Mouse (Mus musculus): ENCODE data around the gene Cdkl5. TPM values are rescaled to one million over a fixed set of nuclear protein-coding genes. Genes with fewer than 3 reads are reported as not detected.
"Not testable (repeated sequence)": the region's sequence is repeated elsewhere in the genome, so short reads cannot be mapped to it uniquely, and the experiment has no call there.

The Cdkl5 gene
- polyA plus RNA-seq, 1 experiment from 2014 or later: 3.6 TPM

DNA sequence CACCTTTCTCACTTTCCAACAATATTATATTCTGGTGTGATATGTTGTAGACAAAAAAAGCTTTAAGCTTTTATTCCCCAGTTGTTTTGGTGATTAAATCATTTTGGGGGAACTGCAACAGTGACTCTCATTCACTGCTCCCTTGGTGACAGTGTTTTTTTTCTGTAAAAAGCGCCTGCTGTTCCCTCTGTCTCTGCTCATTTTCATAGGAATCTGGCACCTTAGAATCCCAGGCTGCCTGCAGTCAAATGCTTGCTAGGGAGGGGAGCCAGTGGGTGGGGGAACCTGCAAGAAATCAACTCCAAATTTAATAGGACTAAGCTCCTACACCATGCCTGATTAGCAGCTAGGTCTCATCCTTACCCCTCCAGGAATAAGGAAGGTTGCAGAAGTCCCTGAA lies 221.5 kb downstream of the Cdkl5 start:
- H3K27me3 ChIP-seq: peaks cover 55% of the 10 kb centered on the region
- no peaks in the 10 kb centered on the region for H3K4me1 ChIP-seq
- ATAC-seq (ENCODE audit: low FRiP score, low read depth): no peak
- no peak overlapping the region for H3K9ac ChIP-seq (replicated peaks)
- no peak overlapping the region for H3K4me2 ChIP-seq (replicated peaks)
- H3K4me3 ChIP-seq: no peak overlapping the region
- WGBS: 8% methylated on average over 1 of the region's 1 CpGs
- H3K27ac ChIP-seq (replicated peaks): no peak overlapping the region
- no peaks in the 10 kb centered on the region for H3K9me3 ChIP-seq
- H3K36me3 ChIP-seq: no peaks in the 10 kb centered on the region

DNA sequence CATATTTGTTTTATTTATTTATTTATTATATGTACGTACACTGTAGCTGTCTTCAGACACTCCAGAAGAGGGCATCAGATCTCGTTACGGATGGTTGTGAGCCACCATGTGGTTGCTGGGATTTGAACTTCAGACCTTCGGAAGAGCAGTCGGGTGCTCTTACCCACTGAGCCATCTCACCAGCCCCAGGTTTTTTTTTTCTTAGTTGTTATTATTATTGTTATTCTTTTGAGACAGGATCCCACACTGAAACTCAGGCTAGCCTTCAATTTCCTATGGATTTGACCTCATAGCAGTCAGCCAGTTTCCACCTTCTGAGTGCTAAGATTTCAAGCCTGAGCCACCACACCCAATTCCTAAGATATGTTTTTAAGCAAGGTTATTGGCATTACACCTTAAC lies 224.9 kb downstream of the Cdkl5 start:
- not testable (repeated sequence) for H3K9ac ChIP-seq (replicated peaks); ATAC-seq (ENCODE audit: low FRiP score, low read depth); H3K4me3 ChIP-seq; H3K4me1 ChIP-seq; H3K36me3 ChIP-seq; H3K4me2 ChIP-seq (replicated peaks); H3K9me3 ChIP-seq; H3K27ac ChIP-seq (replicated peaks)
- WGBS: 88% methylated on average over 5 of the region's 5 CpGs
- peaks cover 51% of the 10 kb centered on the region for H3K27me3 ChIP-seq

- WGBS: 86% methylated on average over 2 of the region's 2 CpGs
- Histone ChIP-seq H3K27ac (replicated peaks) (no peak within 1 kb of the TSS), H3K4me1 (no peaks in the 10 kb centered on the region), H3K27me3 (peaks cover 45% of the 10 kb centered on the region), H3K4me2 (replicated peaks) (peak within 1 kb of the TSS; percentile 41), H3K9me3 (no peaks in the 10 kb centered on the region), H3K36me3 (no peaks in the 10 kb centered on the region), H3K9ac (replicated peaks) (no peak within 1 kb of the TSS), H3K4me3 (no peak within 1 kb of the TSS)
- no peak for ATAC-seq (ENCODE audit: low FRiP score, low read depth)
Measured at GRCm38 (mm10) chrX:160767713-160768112, 226.8 kb downstream of the Cdkl5 start, which contains the start of gene Rs1. Rs1 (plus strand) TSS chrX:160768013.

GRCm38 (mm10) chrX:160766233-160766616 lies 228.3 kb downstream of the Cdkl5 start:
- ATAC-seq (ENCODE audit: low FRiP score, low read depth): peak; percentile 85
- no peaks in the 10 kb centered on the region for H3K36me3 ChIP-seq
- no peak overlapping the region for H3K27ac ChIP-seq (replicated peaks)
- 33% methylated on average over 15 of the region's 15 CpGs for WGBS
- peaks cover 48% of the 10 kb centered on the region for H3K27me3 ChIP-seq
- H3K4me3 ChIP-seq: peak overlapping the region; percentile 46
- H3K9ac ChIP-seq (replicated peaks): no peak overlapping the region
- peak overlapping the region; percentile 41 for H3K4me2 ChIP-seq (replicated peaks)
- H3K4me1 ChIP-seq: no peaks in the 10 kb centered on the region
- no peaks in the 10 kb centered on the region for H3K9me3 ChIP-seq

DNA sequence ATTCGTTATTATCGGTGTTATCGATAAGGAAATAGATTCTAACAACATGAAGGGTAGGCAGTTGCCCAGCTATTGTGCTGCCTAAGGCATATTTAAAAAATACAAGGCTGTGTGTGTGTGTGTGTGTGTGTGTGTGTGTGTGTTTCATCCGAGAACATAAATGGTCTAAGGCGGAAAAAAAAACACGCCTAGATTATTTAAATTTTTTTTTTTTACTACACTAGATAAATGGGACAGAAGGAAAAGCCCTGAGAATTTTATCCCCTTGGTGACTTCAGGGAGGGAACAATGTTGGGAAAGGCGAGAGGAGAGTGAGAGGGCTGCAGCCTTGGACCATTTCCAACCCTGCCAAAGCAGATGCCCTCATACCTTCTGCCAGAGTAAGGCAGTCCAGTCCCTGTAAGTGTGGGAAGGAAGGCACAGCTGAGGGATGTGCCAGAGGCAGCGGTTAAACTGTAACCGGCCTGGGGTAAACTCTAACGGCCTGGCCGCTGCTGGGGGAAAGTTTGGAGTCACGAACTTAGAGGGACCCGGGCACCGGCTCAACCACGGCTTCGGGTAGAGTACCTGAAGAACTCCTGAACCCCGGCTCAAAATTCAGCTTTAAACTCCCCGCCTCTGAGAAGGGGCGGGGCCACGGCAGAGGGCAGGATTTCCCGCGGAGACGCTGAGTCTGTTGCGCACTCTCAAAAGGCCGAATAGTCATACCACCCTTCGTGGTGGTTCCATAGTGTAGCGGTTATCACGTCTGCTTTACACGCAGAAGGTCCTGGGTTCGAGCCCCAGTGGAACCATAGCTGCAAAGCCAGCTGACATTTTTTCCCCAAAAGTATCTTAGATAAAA lies 228.9 kb downstream of the Cdkl5 start:
- H3K4me3 ChIP-seq: peak overlapping the region; percentile 46
- WGBS: 31% methylated on average over 30 of the region's 30 CpGs
- no peak overlapping the region for H3K9ac ChIP-seq (replicated peaks)
- no peak overlapping the region for H3K27ac ChIP-seq (replicated peaks)
- H3K9me3 ChIP-seq: no peaks in the 10 kb centered on the region
- H3K4me2 ChIP-seq (replicated peaks): peak overlapping the region; percentile 41
- no peaks in the 10 kb centered on the region for H3K36me3 ChIP-seq
- peak; percentile 96 for ATAC-seq (ENCODE audit: low FRiP score, low read depth)
- H3K27me3 ChIP-seq: peaks cover 45% of the 10 kb centered on the region; the same call in 1 of the 2 replicates
- H3K4me1 ChIP-seq: no peaks in the 10 kb centered on the region

- Histone ChIP-seq H3K9me3 (no peaks in the 10 kb centered on the region), H3K4me1 (no peaks in the 10 kb centered on the region), H3K36me3 (no peaks in the 10 kb centered on the region), H3K27ac (replicated peaks) (no peak overlapping the region), H3K9ac (replicated peaks) (no peak overlapping the region), H3K4me3 (no peak overlapping the region), H3K4me2 (replicated peaks) (no peak overlapping the region), H3K27me3 (peaks cover 32% of the 10 kb centered on the region)
- 96% methylated on average over 8 of the region's 8 CpGs for WGBS
- no peak for ATAC-seq (ENCODE audit: low FRiP score, low read depth)
Measured at GRCm38 (mm10) chrX:160750808-160751207, 243.7 kb downstream of the Cdkl5 start.

DNA sequence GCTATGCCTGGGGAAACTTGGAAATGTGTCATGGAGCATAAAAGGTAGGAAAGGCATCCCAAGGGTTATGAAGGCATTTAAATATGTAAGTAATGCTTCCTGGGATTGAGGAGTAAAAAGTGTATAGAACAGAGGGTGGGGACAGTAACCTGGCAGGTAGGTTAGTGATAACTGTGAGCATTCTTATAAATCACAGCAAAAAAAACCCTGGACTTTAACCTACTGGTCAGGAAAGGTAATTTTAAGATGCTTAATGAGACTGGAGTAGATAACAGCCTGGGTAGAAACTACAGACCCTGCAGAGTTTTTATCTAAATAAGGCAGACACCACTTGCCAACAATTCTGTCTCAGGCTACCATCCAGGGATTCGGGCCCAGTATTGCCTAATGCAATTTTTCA lies 245.9 kb downstream of the Cdkl5 start:
- Histone ChIP-seq H3K4me2 (replicated peaks) (no peak overlapping the region), H3K9ac (replicated peaks) (no peak overlapping the region), H3K9me3 (no peaks in the 10 kb centered on the region), H3K27me3 (peaks cover 20% of the 10 kb centered on the region), H3K4me3 (no peak overlapping the region), H3K4me1 (no peaks in the 10 kb centered on the region), H3K27ac (replicated peaks) (no peak overlapping the region), H3K36me3 (no peaks in the 10 kb centered on the region)
- ATAC-seq (ENCODE audit: low FRiP score, low read depth): no peak
- WGBS: 79% methylated on average over 1 of the region's 1 CpGs

GRCm38 (mm10) chrX:160745399-160745798 lies 249.1 kb downstream of the Cdkl5 start:
- H3K36me3 ChIP-seq: no peaks in the 10 kb centered on the region
- ATAC-seq (ENCODE audit: low FRiP score, low read depth): no peak
- H3K4me3 ChIP-seq: no peak overlapping the region
- no peak overlapping the region for H3K27ac ChIP-seq (replicated peaks)
- H3K4me2 ChIP-seq (replicated peaks): no peak overlapping the region
- H3K4me1 ChIP-seq: no peaks in the 10 kb centered on the region
- 97% methylated on average over 1 of the region's 1 CpGs for WGBS
- H3K9me3 ChIP-seq: no peaks in the 10 kb centered on the region
- no peak overlapping the region for H3K9ac ChIP-seq (replicated peaks)
- H3K27me3 ChIP-seq: peaks cover 11% of the 10 kb centered on the region

- no peak for ATAC-seq (ENCODE audit: low FRiP score, low read depth)
- no peak within 1 kb of the TSS for H3K4me3 ChIP-seq
- WGBS: 82% methylated on average over 5 of the region's 5 CpGs
- H3K36me3 ChIP-seq: no peaks in the 10 kb centered on the region
- H3K4me2 ChIP-seq (replicated peaks): no peak within 1 kb of the TSS
- no peak within 1 kb of the TSS for H3K27ac ChIP-seq (replicated peaks)
- H3K9me3 ChIP-seq: no peaks in the 10 kb centered on the region
- H3K4me1 ChIP-seq: no peaks in the 10 kb centered on the region
- H3K9ac ChIP-seq (replicated peaks): no peak within 1 kb of the TSS
- peaks cover 26% of the 10 kb centered on the region for H3K27me3 ChIP-seq
Measured at GRCm38 (mm10) chrX:160735650-160736049, 258.9 kb downstream of the Cdkl5 start, which contains the start of gene Ppef1. Ppef1 (minus strand) TSS chrX:160735765.

Other genes starting within 250 kb of the Cdkl5 start
- gene Rs1, start 226.7 kb downstream of the Cdkl5 start, polyA plus RNA-seq (2016; fragmentation: Nextera tagmentation; extraction: Ambion mirVana): not detected in 2 replicates
- gene Gja6, start 87.7 kb downstream of the Cdkl5 start, polyA plus RNA-seq (2016; fragmentation: Nextera tagmentation; extraction: Ambion mirVana): 0.09 and 0.22 TPM in 2 replicates
- gene Scml2, start 122.5 kb upstream of the Cdkl5 start, polyA plus RNA-seq (2016; fragmentation: Nextera tagmentation; extraction: Ambion mirVana): 2.6 and 3.4 TPM in 2 replicates